Mouse (Mus musculus) kidney, adult 2 months (tissue): ENCODE measurements at regions not wholly inside any gene's neighbourhood (a gene's known extent, or its start where the extent isn't known, plus 50 kb on each side); places are given as distances from the start of the nearest gene placed in this dataset.

Experiments used
- CTCF ChIP-seq: fragments of 200-500 bp; conservative IDR thresholded peaks from 2 replicates; pipeline ENCODE4 v1.5.1; 2011; ENCODE audit warnings: low read depth, mild to moderate bottlenecking, control low read depth, low read length, moderate library complexity, mixed read lengths; ENCODE audit not compliant: insufficient read depth, insufficient read length
- POLR2A ChIP-seq: fragments of 200-500 bp; IDR thresholded peaks from one replicate; pipeline ENCODE4 v1.6.1; 2011; ENCODE audit warnings: low read depth, low read length, control low read depth

DNA sequence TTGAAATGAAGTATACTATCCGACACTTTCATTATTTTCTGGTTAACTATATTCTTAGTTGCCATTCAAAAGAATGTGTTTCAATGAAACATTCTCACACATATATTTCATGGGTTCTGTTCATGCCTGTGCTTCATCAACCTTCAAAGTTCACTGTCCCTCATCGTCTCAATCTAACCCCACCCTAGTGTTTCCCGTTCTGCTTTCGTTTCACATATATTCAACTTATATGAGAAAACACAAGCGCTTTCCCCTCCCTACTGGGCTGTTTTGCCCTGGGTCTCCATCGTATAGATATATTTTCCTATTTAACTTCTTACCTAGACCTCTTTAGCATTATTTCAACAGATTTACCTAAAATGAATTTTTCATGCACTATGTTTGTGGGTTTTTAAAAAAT lies 458.3 kb upstream of the Mef2c start:
- TF ChIP-seq CTCF (no peak), POLR2A (no peak)
